Mouse (Mus musculus) kidney, adult 2 months (tissue): ENCODE measurements at regions not wholly inside any gene's neighbourhood (a gene's known extent, or its start where the extent isn't known, plus 50 kb on each side); places are given as distances from the start of the nearest gene placed in this dataset.

Source experiments
- CTCF ChIP-seq: fragments of 200-500 bp; conservative IDR thresholded peaks from 2 replicates; pipeline ENCODE4 v1.5.1; 2011; ENCODE audit warnings: low read depth, mild to moderate bottlenecking, control low read depth, low read length, moderate library complexity, mixed read lengths; ENCODE audit not compliant: insufficient read depth, insufficient read length
- POLR2A ChIP-seq: fragments of 200-500 bp; IDR thresholded peaks from one replicate; pipeline ENCODE4 v1.6.1; 2011; ENCODE audit warnings: low read depth, low read length, control low read depth

DNA sequence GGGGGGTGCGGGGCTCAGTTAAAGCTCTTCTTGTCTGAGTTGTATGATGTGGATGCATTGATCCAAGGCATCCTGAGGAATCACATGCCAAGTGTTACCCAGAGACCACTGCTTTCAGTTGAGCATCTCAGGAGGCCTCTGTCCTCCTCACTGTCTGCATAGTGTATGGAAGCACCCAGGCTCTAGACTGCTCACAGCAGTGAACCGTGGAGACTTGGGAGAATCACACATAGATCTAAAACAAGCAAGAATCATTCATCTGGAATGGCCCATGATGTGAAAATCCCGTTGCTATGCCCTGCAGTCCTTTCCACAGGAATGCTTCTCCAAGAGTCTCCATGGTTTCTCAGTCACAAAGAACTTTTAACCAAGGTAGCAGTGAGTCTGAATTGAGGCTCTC lies 170.0 kb upstream of the Nr5a2 start:
- TF ChIP-seq POLR2A: no peak
- TF ChIP-seq CTCF: no peak
